Mouse (Mus musculus) adrenal gland, postnatal 0 days (tissue): Measurements from ENCODE around the gene Olfr51. TPM values are rescaled to one million over a fixed set of nuclear protein-coding genes. Genes with fewer than 3 reads are reported as not detected.

Experiments
- polyA plus RNA-seq: library from polyadenylated mRNA; unstranded; fragments of >200 nt; fragmentation: Nextera tagmentation; extraction: Ambion mirVana; gene quantifications from 2 replicates; pipeline ENCODE4 v1.2.1, GENCODE M21; 2015

Gene Olfr51
- polyA plus RNA-seq = not detected in 2 replicates

DNA sequence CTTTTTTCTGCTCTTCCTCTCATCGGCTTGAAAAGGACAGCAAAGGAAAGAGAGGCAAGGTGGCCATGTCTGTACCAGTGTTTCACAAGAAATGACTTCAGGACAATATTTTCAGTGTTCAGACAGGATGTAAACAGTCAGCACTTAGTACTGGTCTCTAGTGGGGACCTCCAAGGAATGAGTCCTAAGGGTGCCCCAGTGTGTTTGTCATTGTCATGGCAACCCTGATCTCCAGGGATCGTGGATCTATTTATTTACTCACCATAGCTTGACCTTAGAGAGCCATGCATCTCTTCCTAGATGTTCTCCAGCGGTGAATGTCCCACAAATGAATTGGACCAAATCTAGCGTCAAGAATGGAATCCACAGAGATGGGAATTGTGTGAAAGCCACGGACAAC lies at the start of gene Olfr51:
Gene Olfr51 (plus strand): TSS at position 301 of the 400 bp plus-strand sequence.

GRCm38 (mm10) chr11:50953665-50954064 lies 49.7 kb upstream of the Olfr51 start, which contains the start of gene Prop1:
Gene Prop1 (minus strand): TSS chr11:50953765.

DNA sequence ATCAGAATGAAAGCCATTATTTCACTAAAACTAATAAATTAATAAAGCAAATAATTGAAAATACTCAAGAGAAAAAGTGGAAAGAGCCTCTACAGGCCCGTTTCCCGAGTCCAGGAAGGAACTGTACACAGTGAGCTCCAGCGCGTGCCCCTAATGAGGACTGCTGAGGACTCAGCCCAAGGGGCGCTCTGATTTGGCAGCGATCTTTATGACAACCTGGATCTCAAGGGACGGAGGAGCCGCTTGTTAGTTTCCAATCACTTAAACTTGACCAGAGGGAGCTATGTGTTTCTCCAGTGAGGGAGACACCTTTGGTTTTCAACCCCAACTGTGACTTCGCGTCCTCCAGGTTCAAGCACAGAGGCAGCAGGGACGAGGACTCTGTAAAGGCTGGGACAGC lies 37.2 kb upstream of the Olfr51 start, which contains the start of gene Olfr1378:
Gene Olfr1378 (plus strand): TSS at position 301 of the 400 bp plus-strand sequence.

GRCm38 (mm10) chr11:50981667-50982066 lies 21.7 kb upstream of the Olfr51 start, which contains the start of gene Olfr1377:
Gene Olfr1377 (plus strand): TSS chr11:50981967.

GRCm38 (mm10) chr11:51013936-51014335 lies 10.5 kb downstream of the Olfr51 start, which contains the start of gene Olfr54:
Gene Olfr54 (plus strand): TSS chr11:51014236.

GRCm38 (mm10) chr11:51047809-51048208 lies 44.4 kb downstream of the Olfr51 start, which contains the start of gene Olfr1375:
Gene Olfr1375 (plus strand): TSS chr11:51048109.

DNA sequence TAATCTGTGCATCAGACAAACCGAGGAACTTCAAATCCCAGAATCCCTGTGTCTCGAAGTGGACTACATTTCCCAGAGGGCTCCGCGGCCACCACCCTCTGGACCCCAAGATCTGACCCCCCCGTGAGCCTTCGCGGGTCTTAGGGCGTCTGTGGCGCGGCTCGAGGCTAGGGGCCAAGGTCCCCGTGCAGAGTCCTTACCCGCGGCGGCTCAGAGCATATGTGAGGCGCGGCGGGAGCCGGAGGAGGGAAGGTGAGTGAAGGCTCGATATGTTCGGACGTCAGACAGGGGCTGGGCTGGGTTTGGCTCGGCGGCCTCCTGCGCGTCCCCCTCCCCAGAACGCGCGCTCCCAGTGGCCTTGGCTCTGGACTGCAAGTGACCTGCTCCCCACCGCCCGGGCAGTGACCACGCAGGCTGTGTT lies 55.8 kb downstream of the Olfr51 start, which contains the start of gene Zfp354a:
Gene Zfp354a (plus strand): TSS at position 107 of the 421 bp plus-strand sequence.

Other genes starting within 250 kb of the Olfr51 start
- 8.3 and 10.0 TPM in 2 replicates for gene Zfp354c, start 175.9 kb upstream of the Olfr51 start, polyA plus RNA-seq
- 1.1 and 1.3 TPM in 2 replicates for gene Zfp879, start 162.0 kb upstream of the Olfr51 start, polyA plus RNA-seq
- 0.14 TPM in 1 of 2 replicates, not detected in the other for gene Grm6, start 152.9 kb upstream of the Olfr51 start, polyA plus RNA-seq
- gene Zfp454, start 115.9 kb upstream of the Olfr51 start, polyA plus RNA-seq = 3.3 and 4.3 TPM in 2 replicates
- gene Zfp2, start 87.4 kb upstream of the Olfr51 start, polyA plus RNA-seq = 10.2 and 10.8 TPM in 2 replicates
- 1.6 and 1.8 TPM in 2 replicates for gene Zfp354b, start 72.0 kb upstream of the Olfr51 start, polyA plus RNA-seq
- not detected in 2 replicates for gene 4933414I15Rik, start 59.8 kb upstream of the Olfr51 start, polyA plus RNA-seq
- 0.23 TPM in 1 of 2 replicates, not detected in the other for gene Prop1, start 49.8 kb upstream of the Olfr51 start, polyA plus RNA-seq
- gene Olfr1378, start 37.1 kb upstream of the Olfr51 start, polyA plus RNA-seq = not detected in 2 replicates
- gene Olfr1377, start 21.6 kb upstream of the Olfr51 start, polyA plus RNA-seq = not detected in 2 replicates
- 0.35 and 0.63 TPM in 2 replicates for gene Olfr54, start 10.6 kb downstream of the Olfr51 start, polyA plus RNA-seq
- not detected in 2 replicates for gene Olfr1375, start 44.5 kb downstream of the Olfr51 start, polyA plus RNA-seq
- gene Zfp354a, start 55.7 kb downstream of the Olfr51 start, polyA plus RNA-seq = 5.8 and 6.9 TPM in 2 replicates
- not detected in 2 replicates for gene Gm12569, start 216.9 kb downstream of the Olfr51 start, polyA plus RNA-seq